Mouse (Mus musculus) limb, embryonic 10.5 days (tissue): ENCODE measurements around the gene Mcts1. TPM values are rescaled to one million over a fixed set of nuclear protein-coding genes. Genes with fewer than 3 reads are reported as not detected.

ENCODE experiments used
- DNase-seq: peaks from one replicate; pipeline ENCODE4 v3.0.0-alpha.2; 2017; ENCODE audit warnings: low spot score
- H3K27ac ChIP-seq: fragments of 300-500 bp; sonication (generic); 2 replicates; pipeline ENCODE4 v1.5.1; 2016; ENCODE audit warnings: mild to moderate bottlenecking
- H3K27me3 ChIP-seq: fragments of 300-500 bp; sonication (generic); 2 replicates; pipeline ENCODE4 v1.6.1; 2016; ENCODE audit warnings: low read depth, mild to moderate bottlenecking; ENCODE audit not compliant: poor library complexity, severe bottlenecking
- H3K36me3 ChIP-seq: fragments of 300-500 bp; sonication (generic); 2 replicates; pipeline ENCODE4 v1.6.1; 2016; ENCODE audit warnings: mild to moderate bottlenecking, moderate library complexity
- H3K4me1 ChIP-seq: fragments of 300-500 bp; sonication (generic); 2 replicates; pipeline ENCODE4 v1.6.1; 2016
- H3K4me3 ChIP-seq: fragments of 300-500 bp; sonication (generic); 2 replicates; pipeline ENCODE4 v1.5.1; 2016; ENCODE audit warnings: mild to moderate bottlenecking, moderate library complexity
- H3K9me3 ChIP-seq: fragments of 300-500 bp; sonication (generic); replicated peaks from 2 replicates; pipeline ENCODE4 v1.6.1; 2016; ENCODE audit warnings: mild to moderate bottlenecking
- WGBS: fragments of 180-500 bp; shearing (Covaris S2); methylation state at CpG from one replicate; pipeline ENCODE4 v1.1.7; 2016; 5-methylcytosine and 5-hydroxymethylcytosine counted together
- polyA plus RNA-seq: library from polyadenylated mRNA; unstranded; fragments of >200 nt; fragmentation: Nextera tagmentation; extraction: Ambion mirVana; gene quantifications from 2 replicates; pipeline ENCODE4 v1.2.1, GENCODE M21; 2016

The Mcts1 gene
- polyA plus RNA-seq = 72.2 and 72.9 TPM in 2 replicates

- Histone ChIP-seq H3K4me3 (peak within 1 kb of the TSS; percentile 56), H3K9me3 (no peaks in the 10 kb centered on the region), H3K4me1 (no peaks in the 10 kb centered on the region), H3K27me3 (no peaks in the 10 kb centered on the region), H3K27ac (peak within 1 kb of the TSS; percentile 79), H3K36me3 (no peaks in the 10 kb centered on the region)
- peak; percentile 67 for DNase-seq
- WGBS = 12% methylated on average over 25 of the region's 26 CpGs
These were observed at the start of gene Mcts1 for GRCm38 (mm10) chrX:38600177-38600994. Gene Mcts1 (plus strand): TSS chrX:38600578.

GRCm38 (mm10) chrX:38553255-38553654, 47.1 kb upstream of the Mcts1 start:
- H3K27ac ChIP-seq = no peak overlapping the region
- DNase-seq = no peak
- no peaks in the 10 kb centered on the region for H3K27me3 ChIP-seq
- peaks cover 52% of the 10 kb centered on the region for H3K36me3 ChIP-seq
- no peak overlapping the region for H3K4me3 ChIP-seq
- no peaks in the 10 kb centered on the region for H3K9me3 ChIP-seq
- no peaks in the 10 kb centered on the region for H3K4me1 ChIP-seq

- DNase-seq = peak; percentile 36
- H3K27me3 ChIP-seq = no peaks in the 10 kb centered on the region
- H3K27ac ChIP-seq = peak overlapping the region; percentile 94
- peak overlapping the region; percentile 59 for H3K4me3 ChIP-seq
- H3K36me3 ChIP-seq = peaks cover 24% of the 10 kb centered on the region
- H3K9me3 ChIP-seq = no peaks in the 10 kb centered on the region
- WGBS = 16% methylated on average over 11 of the region's 19 CpGs
- H3K4me1 ChIP-seq = no peaks in the 10 kb centered on the region
These were observed 36.3 kb upstream of the Mcts1 start for GRCm38 (mm10) chrX:38563941-38564541.

GRCm38 (mm10) chrX:38564542-38565175, 35.7 kb upstream of the Mcts1 start:
- H3K4me1 ChIP-seq = no peaks in the 10 kb centered on the region
- DNase-seq = peak; percentile 84
- H3K4me3 ChIP-seq = peak overlapping the region; percentile 59
- H3K27ac ChIP-seq = peak overlapping the region; percentile 94
- no peaks in the 10 kb centered on the region for H3K9me3 ChIP-seq
- 11% methylated on average over 49 of the region's 52 CpGs for WGBS
- peaks cover 17% of the 10 kb centered on the region for H3K36me3 ChIP-seq
- no peaks in the 10 kb centered on the region for H3K27me3 ChIP-seq

- Histone ChIP-seq H3K27me3 (no peaks in the 10 kb centered on the region), H3K9me3 (no peaks in the 10 kb centered on the region), H3K4me3 (peak overlapping the region; percentile 59), H3K27ac (peak overlapping the region; percentile 94), H3K36me3 (peaks cover 12% of the 10 kb centered on the region), H3K4me1 (no peaks in the 10 kb centered on the region)
- WGBS = 8% methylated on average over 8 of the region's 8 CpGs
- DNase-seq = no peak
These were observed 35.2 kb upstream of the Mcts1 start for GRCm38 (mm10) chrX:38565176-38565542.

GRCm38 (mm10) chrX:38566521-38567205, 33.7 kb upstream of the Mcts1 start:
- Histone ChIP-seq H3K9me3 (no peaks in the 10 kb centered on the region), H3K4me3 (no peak overlapping the region), H3K36me3 (no peaks in the 10 kb centered on the region), H3K27ac (no peak overlapping the region), H3K27me3 (no peaks in the 10 kb centered on the region), H3K4me1 (no peaks in the 10 kb centered on the region)
- DNase-seq = no peak
- 78% methylated on average over 6 of the region's 6 CpGs for WGBS

GRCm38 (mm10) chrX:38576078-38576477, 24.3 kb upstream of the Mcts1 start, which contains the start of gene Cul4b:
Gene Cul4b (minus strand): TSS chrX:38576196.
- Histone ChIP-seq H3K27me3 (no peaks in the 10 kb centered on the region), H3K36me3 (no peaks in the 10 kb centered on the region), H3K4me1 (no peaks in the 10 kb centered on the region), H3K9me3 (no peaks in the 10 kb centered on the region), H3K4me3 (no peak within 1 kb of the TSS), H3K27ac (no peak within 1 kb of the TSS)
- DNase-seq = no peak
- 85% methylated on average over 15 of the region's 15 CpGs for WGBS

GRCm38 (mm10) chrX:38581140-38581539, 19.2 kb upstream of the Mcts1 start:
- WGBS = 100% methylated on average over 1 of the region's 1 CpGs

GRCm38 (mm10) chrX:38583261-38583660, 17.1 kb upstream of the Mcts1 start:
- Histone ChIP-seq H3K36me3 (no peaks in the 10 kb centered on the region), H3K9me3 (no peaks in the 10 kb centered on the region), H3K4me3 (no peak overlapping the region), H3K27me3 (no peaks in the 10 kb centered on the region), H3K27ac (no peak overlapping the region), H3K4me1 (no peaks in the 10 kb centered on the region)
- no peak for DNase-seq

More at GRCm38 (mm10) chrX:38581140-38581539, 19.2 kb upstream of the Mcts1 start:
- H3K9me3 ChIP-seq = no peaks in the 10 kb centered on the region
- no peaks in the 10 kb centered on the region for H3K36me3 ChIP-seq
- no peaks in the 10 kb centered on the region for H3K4me1 ChIP-seq
- H3K4me3 ChIP-seq = no peak overlapping the region
- no peak for DNase-seq
- no peaks in the 10 kb centered on the region for H3K27me3 ChIP-seq
- no peak overlapping the region for H3K27ac ChIP-seq

GRCm38 (mm10) chrX:38589827-38590226, 10.6 kb upstream of the Mcts1 start:
- Histone ChIP-seq H3K4me1 (no peaks in the 10 kb centered on the region), H3K4me3 (no peak overlapping the region), H3K27ac (no peak overlapping the region), H3K27me3 (no peaks in the 10 kb centered on the region), H3K36me3 (no peaks in the 10 kb centered on the region), H3K9me3 (no peaks in the 10 kb centered on the region)
- 25% methylated on average over 4 of the region's 4 CpGs for WGBS
- DNase-seq = no peak

GRCm38 (mm10) chrX:38591749-38592148, 8.6 kb upstream of the Mcts1 start:
- no peak overlapping the region for H3K27ac ChIP-seq
- no peaks in the 10 kb centered on the region for H3K9me3 ChIP-seq
- H3K4me1 ChIP-seq = no peaks in the 10 kb centered on the region
- H3K36me3 ChIP-seq = no peaks in the 10 kb centered on the region
- 89% methylated on average over 3 of the region's 3 CpGs for WGBS
- no peak overlapping the region for H3K4me3 ChIP-seq
- H3K27me3 ChIP-seq = no peaks in the 10 kb centered on the region
- DNase-seq = no peak

- H3K27ac ChIP-seq = no peak overlapping the region
- DNase-seq = no peak
These were observed 7.0 kb upstream of the Mcts1 start for GRCm38 (mm10) chrX:38593180-38593889.

More at GRCm38 (mm10) chrX:38593180-38593889, 7.0 kb upstream of the Mcts1 start:
- no peaks in the 10 kb centered on the region for H3K9me3 ChIP-seq
- 68% methylated on average over 5 of the region's 5 CpGs for WGBS
- H3K4me1 ChIP-seq = no peaks in the 10 kb centered on the region
- no peaks in the 10 kb centered on the region for H3K27me3 ChIP-seq
- H3K4me3 ChIP-seq = no peak overlapping the region
- no peaks in the 10 kb centered on the region for H3K36me3 ChIP-seq
